In genomic region chr11:96438787-96439186, GRCm38 (mm10) we compare ENCODE assay signal across 7 mouse cellular contexts. TPM values are rescaled to one million over a fixed set of nuclear protein-coding genes. Genes with fewer than 3 reads are reported as not detected.
A peak's percentile ranks its signal among the peaks of the same experiment; 100 is the strongest.
DNase-seq lines count a peak whose midpoint lies in the region; ATAC-seq and TF ChIP-seq lines count a peak whose summit lies in the region.

No protein-coding gene starts in this region.

- H3K79me2 ChIP-seq in C2C12 (ENCODE audit: control insufficient read depth, insufficient read depth) (no peaks in the 10 kb centered on the region), CH12.LX (replicated peaks; ENCODE audit: control insufficient read depth, extremely low read depth, insufficient read depth, poor library complexity, severe bottlenecking) (no peaks in the 10 kb centered on the region)

- no peak for TF ChIP-seq EP300 in CH12.LX (IDR thresholded peaks at IDR 0.05; ENCODE audit: low read length)

- no peaks in the 10 kb centered on the region for H3K79me3 ChIP-seq in C2C12 (ENCODE audit: low read depth)

- no peaks in the 10 kb centered on the region for H3K9me3 ChIP-seq in CH12.LX (replicated peaks; ENCODE audit: low read length)

- H3K4me3 ChIP-seq in C2C12 (ENCODE audit: insufficient read depth, poor library complexity, severe bottlenecking) (no peak overlapping the region), CH12.LX (replicated peaks in 1 of 3; ENCODE audit: low read depth in 2 of 3, low read length in 2 of 3, poor library complexity in 1 of 3) (no peak overlapping the region)

- peak; percentile 65 for DNase-seq in CH12.LX (ENCODE audit: extremely low read depth)
- peak; percentile 32 for DNase-seq in c-Kit-positive CD71-positive TER-119-positive erythroid progenitor cells, embryonic 14.5 days (ENCODE audit: low spot score)
- DNase-seq in layer of hippocampus, adult 8-10 months (ENCODE audit: low spot score in 2 of 2) = peak; percentile 13 to 35
- peak; percentile 76 for DNase-seq in mesoderm, embryonic 11.5 days (ENCODE audit: low read depth, low spot score)
- DNase-seq in spleen, postnatal 4 days (ENCODE audit: low spot score in 2 of 2) = peak; percentile 56 to 83

- peak; percentile 60 for TF ChIP-seq RAD21 in CH12.LX (IDR thresholded peaks at IDR 0.05; ENCODE audit: low read depth, low read length)

- in situ Hi-C loops in CH12.LX (cut with MboI; ENCODE audit: low pct_ligation_motif_present, low pct_unique_long_range_greater_than_20kb, low sequenced_read_pairs) = loop anchor here (25.0 kb wide), 1 partner anchor 424 kb away; no protein-coding TSS in a partner anchor

- no peak overlapping the region for H3K4me2 ChIP-seq in CH12.LX (ENCODE audit: insufficient read depth, low read depth, poor library complexity, severe bottlenecking)

- peaks cover 6 to 23% of the 10 kb centered on the region in 2 experiments for H3K4me1 ChIP-seq in CH12.LX (ENCODE audit: control insufficient read depth in 1 of 2, insufficient read depth in 2 of 2)

- peaks cover 6% of the 10 kb centered on the region for H3K27me3 ChIP-seq in C2C12 (ENCODE audit: control insufficient read depth, insufficient read depth, insufficient read length)
- peaks cover 65% of the 10 kb centered on the region for H3K27me3 ChIP-seq in CH12.LX (replicated peaks)

- dilution Hi-C loops in CH12.LX (cut with MboI; ENCODE audit: extremely low pct_ligation_motif_present, extremely low pct_unique_long_range_greater_than_20kb, low sequenced_read_pairs) = no loop called here

- H3ac ChIP-seq in C2C12 (ENCODE audit: control insufficient read depth, insufficient read length, low read depth) = no peak overlapping the region

- TF ChIP-seq CTCF in C2C12 (IDR thresholded peaks at IDR 0.05; ENCODE audit: control insufficient read depth, insufficient read depth, insufficient read length) = peak; percentile 76
- peak; percentile 92 to 93 for TF ChIP-seq CTCF in CH12.LX (conservative IDR thresholded peaks at IDR 0.05 in 1 of 2, IDR thresholded peaks at IDR 0.05 in 1 of 2; ENCODE audit: low read depth in 2 of 2, low read length in 2 of 2)

- ATAC-seq in granulocyte monocyte progenitor cell, adult 5-6 weeks (replicated peaks; ENCODE audit: poor library complexity, severe bottlenecking) = peak; percentile 70

- H3K36me3 ChIP-seq in C2C12 (ENCODE audit: control insufficient read depth, insufficient read depth) = no peaks in the 10 kb centered on the region
- no peaks in the 10 kb centered on the region for H3K36me3 ChIP-seq in CH12.LX (replicated peaks in 1 of 2; ENCODE audit: control insufficient read depth in 1 of 2, insufficient read depth in 1 of 2, low read length in 1 of 2)

- H3K9ac ChIP-seq in CH12.LX (ENCODE audit: insufficient read depth, low read depth) = no peak overlapping the region

- no peak overlapping the region for H3K27ac ChIP-seq in CH12.LX (ENCODE audit: insufficient read depth, low read depth)

- TF ChIP-seq POLR2A in CH12.LX (IDR thresholded peaks at IDR 0.05; ENCODE audit: low read depth, low read length) = no peak

TF ChIP-seq in C2C12, 6 proteins besides CTCF, POLR2A, EP300 and RAD21:
- no peak for TF ChIP-seq FOSL1 (IDR thresholded peaks at IDR 0.05; ENCODE audit: insufficient read depth, low read length, poor library complexity, severe bottlenecking)
- TF ChIP-seq MYOD1 (IDR thresholded peaks at IDR 0.05; ENCODE audit: control insufficient read depth, insufficient read length, low read depth) = no peak
- no peak for TF ChIP-seq MYOG (IDR thresholded peaks at IDR 0.05; ENCODE audit: control insufficient read depth, extremely low read depth, insufficient read length)
- no peak for TF ChIP-seq CEBPB (IDR thresholded peaks at IDR 0.05; ENCODE audit: low read depth)
- no peak for TF ChIP-seq MAX (IDR thresholded peaks at IDR 0.05)
- TF ChIP-seq USF1 (IDR thresholded peaks at IDR 0.05; ENCODE audit: low read depth) = no peak

TF ChIP-seq in CH12.LX, 34 proteins besides CTCF, POLR2A, EP300 and RAD21:
- TF ChIP-seq SMC3 (IDR thresholded peaks at IDR 0.05; ENCODE audit: low read depth, low read length) = peak; percentile 83
- 0 out of 2 replicates have a peak, but pooled peaks have one; percentile 18 for TF ChIP-seq TCF12 (IDR thresholded peaks at IDR 0.05; ENCODE audit: low read depth, low read length)
- 0 out of 2 replicates have a peak, but pooled peaks have one; percentile 13 for TF ChIP-seq ELF1 (IDR thresholded peaks at IDR 0.05; ENCODE audit: low read depth, low read length)
- 0 out of 2 replicates have a peak, but pooled peaks have one; percentile 31 for TF ChIP-seq MYC (IDR thresholded peaks at IDR 0.05; ENCODE audit: low read depth, low read length)
- no peak for TF ChIP-seq MAFK (IDR thresholded peaks at IDR 0.05; ENCODE audit: insufficient replicate concordance, low read length)
- no peak for TF ChIP-seq RCOR1 (conservative IDR thresholded peaks at IDR 0.05; ENCODE audit: low read depth, low read length)

RNA-seq across cellular contexts. Expression of gene Skap1, which starts 25.6 kb away (rescaled TPM):
- polyA plus RNA-seq in C2C12 (2012; fragmentation: generic; extraction: Trizol) = 0.04 TPM
- not detected in 2 replicates for total RNA-seq in CH12.LX (2012; rRNA removed)
- not detected in 2 replicates for total RNA-seq in CH12.LX (2014; rRNA removed)
- not detected in 2 replicates for polyA plus RNA-seq in CH12.LX (2012; ENCODE audit: insufficient read length, low read depth)
- not detected in 2 replicates for total RNA-seq in granulocyte monocyte progenitor cell, adult 5-6 weeks (2014; fragmentation: Nextera tagmentation)
- 0.22 and 0.98 TPM in 2 replicates for total RNA-seq in granulocyte monocyte progenitor cell, adult 5-6 weeks (2017)
- total RNA-seq in layer of hippocampus, adult 8-10 months (2022) = 1 to 10 TPM; 1.1 to 2.8 (median 2.3) TPM

Comparison
In these comparisons a context has a peak if more than half of its experiments do, and no peak if none do; other contexts are left out.
1. DNase-seq: peak in every context shown above with its lines; median percentile 76 in mesoderm, embryonic 11.5 days; 70 in spleen, postnatal 4 days; 65 in CH12.LX; 32 in c-Kit-positive CD71-positive TER-119-positive erythroid progenitor cells, embryonic 14.5 days; 24 in layer of hippocampus, adult 8-10 months.